9 mouse cellular contexts compared by ENCODE assay signal in the genomic region with DNA sequence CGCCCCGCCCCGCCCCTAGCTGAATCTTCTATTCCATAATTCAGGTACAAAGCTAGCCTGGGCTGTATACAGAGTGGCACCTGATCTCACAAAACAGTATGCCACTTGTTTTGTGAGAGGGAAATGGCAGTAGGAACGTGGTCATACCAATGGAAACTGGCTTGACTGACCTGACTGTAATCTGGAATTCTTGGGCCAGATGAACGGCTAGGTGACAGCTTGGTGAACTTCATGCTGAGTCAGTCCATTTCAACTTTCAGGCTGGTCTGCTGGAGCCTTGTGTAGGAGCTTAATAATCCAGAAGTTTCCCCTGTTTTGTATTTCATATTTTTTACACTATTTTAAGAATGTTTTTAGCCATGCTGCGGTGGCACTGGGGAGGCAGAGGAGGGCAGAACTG. TPM values are rescaled to one million over a fixed set of nuclear protein-coding genes. Genes with fewer than 3 reads are reported as not detected.
A peak's percentile ranks its signal among the peaks of the same experiment; 100 is the strongest.
DNase-seq lines count a peak whose midpoint lies in the region; ATAC-seq and TF ChIP-seq lines count a peak whose summit lies in the region.
"Had no signal": no experiment of that assay in that cellular context is flagged by ENCODE, and none has a peak within 500 bp of the region (broad histone marks: within the 10 kb centered on the region; RNA-seq: fewer than 3 reads in every experiment).

No protein-coding gene starts in this region.

- H3K27me3 ChIP-seq in forebrain, embryonic 11.5 days (ENCODE audit: control insufficient read depth, insufficient read depth, low read length), result no peaks in the 10 kb centered on the region
- no peaks in the 10 kb centered on the region for H3K27me3 ChIP-seq in forebrain, postnatal 0 days (ENCODE audit: insufficient read depth, low read length)
- H3K27me3 ChIP-seq in lung, postnatal 0 days (replicated peaks; ENCODE audit: insufficient read depth, low read length), result no peaks in the 10 kb centered on the region
- H3K27me3 ChIP-seq in intestine, embryonic 16.5 days (replicated peaks; ENCODE audit: control insufficient read depth, insufficient read depth, low read length), result no peaks in the 10 kb centered on the region
- no peaks in the 10 kb centered on the region for H3K27me3 ChIP-seq in myocyte (ENCODE audit: control insufficient read depth, insufficient read depth, insufficient read length)

- no peak overlapping the region; the same call in 1 of the 2 replicates for H3K4me3 ChIP-seq in forebrain, embryonic 11.5 days (ENCODE audit: low read depth, low read length)
- no peak overlapping the region for H3K4me3 ChIP-seq in forebrain, postnatal 0 days (ENCODE audit: low read depth, low read length)
- H3K4me3 ChIP-seq in lung, postnatal 0 days (ENCODE audit: low read depth, low read length), result no peak overlapping the region
- H3K4me3 ChIP-seq in intestine, embryonic 16.5 days (ENCODE audit: low read length), result no peak overlapping the region; the same call in 1 of the 2 replicates
- peak overlapping the region; percentile 62 for H3K4me3 ChIP-seq in myocyte

- H3ac ChIP-seq in myocyte (ENCODE audit: control insufficient read depth, insufficient read length), result no peak overlapping the region

- peak overlapping the region; percentile 76; the same call in 1 of the 2 replicates for H3K4me2 ChIP-seq in forebrain, embryonic 11.5 days (ENCODE audit: low read depth, low read length, severe bottlenecking)
- H3K4me2 ChIP-seq in forebrain, postnatal 0 days (ENCODE audit: low read depth), result no peak overlapping the region
- peak overlapping the region; percentile 70; the same call in 1 of the 2 replicates for H3K4me2 ChIP-seq in lung, postnatal 0 days (replicated peaks; ENCODE audit: low read depth, low read length)
- H3K4me2 ChIP-seq in intestine, embryonic 16.5 days (ENCODE audit: low read depth, low read length), result peak overlapping the region; percentile 80; the same call in 1 of the 2 replicates
- peak overlapping the region; percentile 98 for H3K4me2 ChIP-seq in myocyte (ENCODE audit: low read depth)

- H3K9me3 ChIP-seq in forebrain, embryonic 11.5 days (ENCODE audit: control insufficient read depth, low read length), result no peaks in the 10 kb centered on the region
- no peaks in the 10 kb centered on the region for H3K9me3 ChIP-seq in forebrain, postnatal 0 days (ENCODE audit: low read length)
- H3K9me3 ChIP-seq in lung, postnatal 0 days (ENCODE audit: low read length), result no peaks in the 10 kb centered on the region
- H3K9me3 ChIP-seq in intestine, embryonic 16.5 days (ENCODE audit: control insufficient read depth, low read length), result no peaks in the 10 kb centered on the region

- ATAC-seq in forebrain, embryonic 11.5 days (replicated peaks; ENCODE audit: low FRiP score), result no peak
- ATAC-seq in forebrain, postnatal 0 days, result no peak
- no peak for ATAC-seq in lung, postnatal 0 days
- ATAC-seq in intestine, embryonic 16.5 days, result no peak

- TF ChIP-seq CTCF in forebrain, postnatal 0 days (IDR thresholded peaks at IDR 0.05; ENCODE audit: low read depth), result no peak
- TF ChIP-seq CTCF in lung, postnatal 0 days (IDR thresholded peaks at IDR 0.05), result no peak

- H3K9ac ChIP-seq in forebrain, embryonic 11.5 days (ENCODE audit: low read length), result no peak overlapping the region; the same call in 1 of the 2 replicates
- H3K9ac ChIP-seq in forebrain, postnatal 0 days, result no peak overlapping the region
- no peak overlapping the region for H3K9ac ChIP-seq in lung, postnatal 0 days (replicated peaks; ENCODE audit: low read depth)
- H3K9ac ChIP-seq in intestine, embryonic 16.5 days (ENCODE audit: low read depth, low read length), result no peak overlapping the region

- DNase-seq in forebrain, embryonic 11.5 days (ENCODE audit: low spot score), result no peak
- DNase-seq in forebrain, postnatal 0 days, result no peak
- no peak for DNase-seq in lung, postnatal 0 days (ENCODE audit: low spot score)
- no peak for DNase-seq in lung, postnatal 10 days
- no peak for DNase-seq in adipocyte (ENCODE audit: low spot score)
- no peak for DNase-seq in kidney, postnatal 10 days

- H3K4me1 ChIP-seq in forebrain, embryonic 11.5 days (replicated peaks; ENCODE audit: control insufficient read depth, insufficient read depth, low read length), result peaks cover 11% of the 10 kb centered on the region
- 0 out of 2 replicates have a peak, but pooled peaks cover 6% of the 10 kb centered on the region for H3K4me1 ChIP-seq in forebrain, postnatal 0 days (ENCODE audit: insufficient read depth)
- peaks cover 10% of the 10 kb centered on the region; the same call in 1 of the 2 replicates for H3K4me1 ChIP-seq in lung, postnatal 0 days (ENCODE audit: insufficient read depth, low read depth, low read length)
- peaks cover 17% of the 10 kb centered on the region for H3K4me1 ChIP-seq in intestine, embryonic 16.5 days (ENCODE audit: control insufficient read depth, insufficient read depth, low read length)

- H3K79me2 ChIP-seq in myocyte (ENCODE audit: control insufficient read depth, insufficient read depth), result no peaks in the 10 kb centered on the region

- TF ChIP-seq EP300 in lung, postnatal 0 days (IDR thresholded peaks at IDR 0.05), result no peak

- H3K27ac ChIP-seq in forebrain, embryonic 11.5 days (ENCODE audit: low read depth, low read length), result no peak overlapping the region
- H3K27ac ChIP-seq in forebrain, postnatal 0 days (ENCODE audit: low read depth, low read length), result no peak overlapping the region
- no peak overlapping the region for H3K27ac ChIP-seq in lung, postnatal 0 days (ENCODE audit: low read length)
- H3K27ac ChIP-seq in intestine, embryonic 16.5 days (ENCODE audit: low read length), result no peak overlapping the region

- no peak for TF ChIP-seq POLR2A in myocyte (IDR thresholded peaks at IDR 0.05; ENCODE audit: insufficient read length, low read depth)

- WGBS in forebrain, embryonic 11.5 days, result 77% methylated on average over 6 of the region's 6 CpGs
- WGBS in forebrain, postnatal 0 days, result 86% methylated on average over 6 of the region's 6 CpGs
- WGBS in lung, postnatal 0 days, result 70% methylated on average over 6 of the region's 6 CpGs
- 72% methylated on average over 6 of the region's 6 CpGs for whole genome bisulfite sequencing in intestine, embryonic 16.5 days

- H3K36me3 ChIP-seq in forebrain, embryonic 11.5 days (ENCODE audit: control insufficient read depth, insufficient read depth, low read length), result no peaks in the 10 kb centered on the region
- H3K36me3 ChIP-seq in forebrain, postnatal 0 days (ENCODE audit: insufficient read depth), result no peaks in the 10 kb centered on the region
- H3K36me3 ChIP-seq in lung, postnatal 0 days (ENCODE audit: insufficient read depth, low read length), result no peaks in the 10 kb centered on the region
- no peaks in the 10 kb centered on the region for H3K36me3 ChIP-seq in intestine, embryonic 16.5 days (ENCODE audit: control insufficient read depth, insufficient read depth, low read length)
- no peaks in the 10 kb centered on the region for H3K36me3 ChIP-seq in myocyte (ENCODE audit: control insufficient read depth, insufficient read depth)

TF ChIP-seq in myocyte, 11 proteins besides CTCF, POLR2A, EP300 and RAD21 (continues in another document):
- TF ChIP-seq E2F4 (IDR thresholded peaks at IDR 0.05; ENCODE audit: insufficient read depth) (no peak), SRF (IDR thresholded peaks at IDR 0.05; ENCODE audit: control insufficient read depth, insufficient read length, low read depth) (no peak), MAX (IDR thresholded peaks at IDR 0.05; ENCODE audit: low read depth) (no peak), MYOD1 (IDR thresholded peaks at IDR 0.05; ENCODE audit: control insufficient read depth in 1 of 3, insufficient read length in 2 of 3, low read depth in 2 of 3) (no peak), REST (IDR thresholded peaks at IDR 0.05; ENCODE audit: insufficient read depth, insufficient read length) (no peak)

RNA-seq across cellular contexts. Expression of gene Fdxr, which starts 1.3 kb away (rescaled TPM):
- polyA plus RNA-seq in forebrain, embryonic 11.5 days (2014; fragmentation: Nextera tagmentation; extraction: Ambion mirVana), result 13.8 and 15.6 TPM in 2 replicates
- total RNA-seq in forebrain, postnatal 0 days (2014; rRNA removed), result 18.6 and 26.2 TPM in 2 replicates
- 14.0 and 16.4 TPM in 2 replicates for polyA plus RNA-seq in forebrain, postnatal 0 days (2015; fragmentation: Nextera tagmentation; extraction: Ambion mirVana)
- 6.9 and 7.9 TPM in 2 replicates for polyA plus RNA-seq in lung, postnatal 0 days (2015; fragmentation: Nextera tagmentation; extraction: Ambion mirVana)
- 21.7 and 22.9 TPM in 2 replicates for polyA plus RNA-seq in intestine, embryonic 16.5 days (2015; fragmentation: Nextera tagmentation; extraction: Ambion mirVana)
- polyA plus RNA-seq in myocyte (2012; fragmentation: generic; extraction: Trizol), result 13.9 TPM

RNA-seq across cellular contexts. Expression of gene Grin2c, which starts 11.1 kb away (rescaled TPM):
- 0.12 TPM in 1 of 2 replicates, not detected in the other for polyA plus RNA-seq in forebrain, embryonic 11.5 days (2014; fragmentation: Nextera tagmentation; extraction: Ambion mirVana)
- 1.5 and 1.6 TPM in 2 replicates for total RNA-seq in forebrain, postnatal 0 days (2014; rRNA removed)
- polyA plus RNA-seq in forebrain, postnatal 0 days (2015; fragmentation: Nextera tagmentation; extraction: Ambion mirVana), result 0.35 and 0.48 TPM in 2 replicates
- polyA plus RNA-seq in lung, postnatal 0 days (2015; fragmentation: Nextera tagmentation; extraction: Ambion mirVana), result 0.11 TPM in 2 replicates
- 0.06 TPM in 1 of 2 replicates, not detected in the other for polyA plus RNA-seq in intestine, embryonic 16.5 days (2015; fragmentation: Nextera tagmentation; extraction: Ambion mirVana)
- not detected for polyA plus RNA-seq in myocyte (2012; fragmentation: generic; extraction: Trizol)

RNA-seq across cellular contexts. Expression of gene Fads6, which starts 19.3 kb away (rescaled TPM):
- polyA plus RNA-seq in forebrain, embryonic 11.5 days (2014; fragmentation: Nextera tagmentation; extraction: Ambion mirVana), result 0.25 and 0.45 TPM in 2 replicates
- 3.8 and 6.5 TPM in 2 replicates for total RNA-seq in forebrain, postnatal 0 days (2014; rRNA removed)
- 0.47 and 0.48 TPM in 2 replicates for polyA plus RNA-seq in forebrain, postnatal 0 days (2015; fragmentation: Nextera tagmentation; extraction: Ambion mirVana)
- polyA plus RNA-seq in lung, postnatal 0 days (2015; fragmentation: Nextera tagmentation; extraction: Ambion mirVana), result 0.17 and 0.24 TPM in 2 replicates
- 1.2 and 1.5 TPM in 2 replicates for polyA plus RNA-seq in intestine, embryonic 16.5 days (2015; fragmentation: Nextera tagmentation; extraction: Ambion mirVana)
- 0.62 TPM for polyA plus RNA-seq in myocyte (2012; fragmentation: generic; extraction: Trizol)

RNA-seq across cellular contexts. Expression of gene Otop2, which starts 28.8 kb away (rescaled TPM):
- not detected in 2 replicates for polyA plus RNA-seq in forebrain, embryonic 11.5 days (2014; fragmentation: Nextera tagmentation; extraction: Ambion mirVana)
- total RNA-seq in forebrain, postnatal 0 days (2014; rRNA removed), result 0.15 TPM in 1 of 2 replicates, not detected in the other
- 0.10 and 0.13 TPM in 2 replicates for polyA plus RNA-seq in forebrain, postnatal 0 days (2015; fragmentation: Nextera tagmentation; extraction: Ambion mirVana)
- polyA plus RNA-seq in lung, postnatal 0 days (2015; fragmentation: Nextera tagmentation; extraction: Ambion mirVana), result not detected in 2 replicates
- 0.11 TPM in 1 of 2 replicates, not detected in the other for polyA plus RNA-seq in intestine, embryonic 16.5 days (2015; fragmentation: Nextera tagmentation; extraction: Ambion mirVana)
- 0.01 TPM for polyA plus RNA-seq in myocyte (2012; fragmentation: generic; extraction: Trizol)
- total RNA-seq: adrenal gland, adult 18-20 months had no signal

RNA-seq across cellular contexts. Expression of gene Ush1g, which starts 43.7 kb away (rescaled TPM):
- polyA plus RNA-seq in forebrain, embryonic 11.5 days (2014; fragmentation: Nextera tagmentation; extraction: Ambion mirVana), result not detected in 2 replicates
- 0.23 and 0.33 TPM in 2 replicates for total RNA-seq in forebrain, postnatal 0 days (2014; rRNA removed)
- 0.06 and 0.09 TPM in 2 replicates for polyA plus RNA-seq in forebrain, postnatal 0 days (2015; fragmentation: Nextera tagmentation; extraction: Ambion mirVana)
- not detected in 2 replicates for polyA plus RNA-seq in lung, postnatal 0 days (2015; fragmentation: Nextera tagmentation; extraction: Ambion mirVana)
- 0.06 and 0.11 TPM in 2 replicates for polyA plus RNA-seq in intestine, embryonic 16.5 days (2015; fragmentation: Nextera tagmentation; extraction: Ambion mirVana)
- polyA plus RNA-seq in myocyte (2012; fragmentation: generic; extraction: Trizol), result 0.16 TPM
